Mouse (Mus musculus) intestine, embryonic 15.5 days (tissue): ENCODE data around the gene Il1rap. TPM values are rescaled to one million over a fixed set of nuclear protein-coding genes. Genes with fewer than 3 reads are reported as not detected.

Source experiments
- ATAC-seq: fragments of 200-750 bp; cut with Nextera tagmentation; 2 replicates; pipeline ENCODE4 v1.8.0; 2017; ENCODE audit warnings: moderate TSS enrichment, moderate library complexity
- H3K27ac ChIP-seq: fragments of 300-500 bp; sonication (generic); 2 replicates; pipeline ENCODE4 v1.5.1; 2015; ENCODE audit warnings: mild to moderate bottlenecking, inconsistent platforms
- H3K27me3 ChIP-seq: fragments of 300-500 bp; sonication (generic); replicated peaks from 2 replicates; pipeline ENCODE4 v1.6.1; 2015; ENCODE audit warnings: inconsistent platforms
- H3K36me3 ChIP-seq: fragments of 300-500 bp; sonication (generic); 2 replicates; pipeline ENCODE4 v1.6.1; 2015; ENCODE audit warnings: inconsistent platforms
- H3K4me1 ChIP-seq: fragments of 300-500 bp; sonication (generic); replicated peaks from 2 replicates; pipeline ENCODE4 v1.6.1; 2015; ENCODE audit warnings: inconsistent platforms
- H3K4me2 ChIP-seq: fragments of 300-500 bp; sonication (generic); replicated peaks from 2 replicates; pipeline ENCODE4 v1.6.1; 2015; ENCODE audit warnings: mild to moderate bottlenecking, inconsistent platforms
- H3K4me3 ChIP-seq: fragments of 300-500 bp; sonication (generic); replicated peaks from 2 replicates; pipeline ENCODE4 v1.5.1; 2015; ENCODE audit warnings: inconsistent platforms
- H3K9ac ChIP-seq: fragments of 300-500 bp; sonication (generic); 2 replicates; pipeline ENCODE4 v1.6.1; 2015; ENCODE audit warnings: inconsistent platforms
- H3K9me3 ChIP-seq: fragments of 300-500 bp; sonication (generic); 2 replicates; pipeline ENCODE4 v1.6.1; 2016; ENCODE audit warnings: inconsistent platforms
- WGBS: fragments of 180-500 bp; shearing (Covaris S2); methylation state at CpG from one replicate; pipeline ENCODE4 v1.1.7; 2015; 5-methylcytosine and 5-hydroxymethylcytosine counted together
- polyA plus RNA-seq: library from polyadenylated mRNA; unstranded; fragments of >200 nt; fragmentation: Nextera tagmentation; extraction: Ambion mirVana; gene quantifications from 2 replicates; pipeline ENCODE4 v1.2.1, GENCODE M21; 2015

The Il1rap gene
- polyA plus RNA-seq, 1 experiment from 2014 or later, result 5.0 TPM

DNA sequence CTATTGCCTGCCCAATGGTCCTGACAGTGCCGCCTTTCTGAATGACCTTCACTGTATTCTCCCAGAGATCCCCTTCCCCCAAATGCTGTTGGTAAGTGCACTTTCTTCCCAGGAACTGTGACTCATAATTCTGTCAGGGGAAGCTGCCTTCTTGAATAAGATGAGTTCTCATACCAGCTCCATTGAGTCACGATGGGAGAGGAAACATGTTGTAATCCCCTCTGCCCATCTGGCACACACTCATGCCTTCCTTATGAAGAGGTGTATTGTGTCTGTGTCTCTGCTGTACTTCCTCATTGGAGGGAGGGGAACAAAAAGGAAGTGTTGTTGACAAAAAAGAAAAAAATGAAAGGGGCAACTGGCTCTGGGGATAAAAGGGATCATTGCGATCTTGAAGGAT, 44.6 kb downstream of the Il1rap start:
- WGBS, result 77% methylated on average over 3 of the region's 3 CpGs
- H3K9me3 ChIP-seq, result no peaks in the 10 kb centered on the region

DNA sequence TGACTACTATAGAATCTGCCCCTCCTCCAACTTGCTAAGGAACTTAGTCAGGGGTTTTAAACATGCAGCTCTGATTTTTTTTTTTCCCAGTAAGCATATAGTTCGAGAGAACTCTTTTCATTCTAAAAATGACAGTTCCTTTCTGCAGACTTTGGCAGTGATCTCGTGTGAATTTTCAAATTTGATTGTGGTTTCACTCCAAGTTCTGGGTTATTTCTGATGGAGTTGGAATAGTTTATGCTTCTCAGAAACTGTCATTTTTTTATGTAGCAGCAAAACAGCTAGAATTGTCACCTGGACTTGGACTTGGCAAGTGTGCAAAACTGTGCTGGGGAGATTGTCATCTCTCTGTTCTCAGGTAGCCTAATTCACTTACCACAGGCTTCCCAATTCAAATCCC, 53.3 kb downstream of the Il1rap start:
- Histone ChIP-seq H3K4me2 (no peak overlapping the region), H3K4me3 (no peak overlapping the region), H3K36me3 (no peaks in the 10 kb centered on the region), H3K27me3 (no peaks in the 10 kb centered on the region), H3K4me1 (no peaks in the 10 kb centered on the region), H3K27ac (no peak overlapping the region), H3K9ac (no peak overlapping the region), H3K9me3 (no peaks in the 10 kb centered on the region)
- 68% methylated on average over 2 of the region's 2 CpGs for WGBS
- no peak for ATAC-seq

More for the DNA sequence above, 44.6 kb downstream of the Il1rap start:
- Histone ChIP-seq H3K4me2 (no peak overlapping the region), H3K27ac (no peak overlapping the region), H3K9ac (no peak overlapping the region), H3K36me3 (no peaks in the 10 kb centered on the region), H3K27me3 (no peaks in the 10 kb centered on the region), H3K4me3 (no peak overlapping the region), H3K4me1 (no peaks in the 10 kb centered on the region)
- no peak for ATAC-seq

DNA sequence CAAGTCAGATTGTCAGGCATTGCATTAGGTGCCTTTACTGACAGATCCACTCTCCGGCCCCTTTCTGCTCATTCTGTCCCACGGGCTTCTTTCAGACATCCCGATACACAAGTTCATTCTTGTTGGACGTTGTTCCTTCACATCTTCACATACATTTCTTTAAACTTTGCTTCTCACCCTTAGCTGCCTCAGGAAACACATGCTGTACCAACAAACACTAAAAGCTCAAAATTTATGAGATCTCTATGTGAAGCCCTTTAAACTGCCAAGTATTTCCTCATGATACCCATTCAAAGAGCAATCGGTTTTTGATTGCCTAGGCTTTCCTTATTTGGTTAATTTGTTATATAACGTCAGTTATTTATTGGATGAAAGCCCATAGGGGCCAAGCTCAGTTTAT, 61.6 kb downstream of the Il1rap start:
- no peak overlapping the region for H3K27ac ChIP-seq
- WGBS, result 72% methylated on average over 6 of the region's 6 CpGs
- H3K9me3 ChIP-seq, result no peaks in the 10 kb centered on the region

DNA sequence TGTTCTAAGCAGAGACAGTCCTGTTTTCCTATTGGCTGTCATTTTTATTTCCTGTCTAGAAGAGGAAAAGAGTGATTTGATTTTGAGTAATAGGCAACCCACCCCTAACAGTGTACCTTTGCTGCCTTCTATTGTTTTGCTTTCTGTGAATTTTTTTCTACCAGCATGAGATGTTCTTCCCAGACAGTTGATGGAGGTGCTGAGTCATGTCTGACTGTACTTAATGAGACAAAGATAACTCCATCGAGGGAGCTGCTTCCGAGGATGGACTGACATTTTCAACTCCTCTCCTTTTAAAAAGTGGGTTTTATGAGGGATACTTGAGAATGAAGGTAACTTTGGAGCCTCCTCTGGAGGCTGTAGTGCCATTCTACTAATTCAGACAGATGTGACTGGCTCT, 64.6 kb downstream of the Il1rap start:
- no peaks in the 10 kb centered on the region for H3K27me3 ChIP-seq
- WGBS, result 66% methylated on average over 2 of the region's 2 CpGs
- H3K4me1 ChIP-seq, result no peaks in the 10 kb centered on the region
- no peak overlapping the region for H3K4me3 ChIP-seq
- H3K36me3 ChIP-seq, result no peaks in the 10 kb centered on the region
- no peak overlapping the region for H3K9ac ChIP-seq
- no peaks in the 10 kb centered on the region for H3K9me3 ChIP-seq
- ATAC-seq, result no peak
- H3K4me2 ChIP-seq, result no peak overlapping the region
- no peak overlapping the region for H3K27ac ChIP-seq

More for the DNA sequence above, 61.6 kb downstream of the Il1rap start:
- Histone ChIP-seq H3K4me1 (no peaks in the 10 kb centered on the region), H3K4me3 (no peak overlapping the region), H3K9ac (no peak overlapping the region), H3K36me3 (no peaks in the 10 kb centered on the region), H3K27me3 (no peaks in the 10 kb centered on the region), H3K4me2 (no peak overlapping the region)
- no peak for ATAC-seq

DNA sequence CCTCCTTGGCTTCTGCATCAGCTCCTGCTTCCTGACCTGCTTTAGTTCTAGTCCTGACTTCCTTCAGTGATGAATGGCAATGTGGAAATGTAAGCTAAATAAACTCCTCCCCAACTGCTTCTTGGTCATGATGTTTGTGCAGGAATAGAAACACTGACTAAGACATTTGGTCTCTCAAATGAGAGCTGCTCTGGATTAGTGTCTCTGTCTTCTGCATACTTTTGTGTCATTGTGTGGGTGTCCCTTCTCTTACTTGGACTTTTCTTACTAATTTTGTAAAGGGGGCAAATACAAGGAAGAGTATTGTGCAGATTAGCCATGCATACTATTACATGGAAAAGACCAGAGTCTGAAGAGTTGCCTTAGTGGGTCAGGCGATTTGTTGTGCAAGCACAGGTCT, 65.5 kb downstream of the Il1rap start:
- Histone ChIP-seq H3K4me2 (no peak overlapping the region), H3K36me3 (no peaks in the 10 kb centered on the region), H3K9ac (no peak overlapping the region), H3K4me1 (no peaks in the 10 kb centered on the region), H3K27me3 (no peaks in the 10 kb centered on the region), H3K4me3 (no peak overlapping the region), H3K9me3 (no peaks in the 10 kb centered on the region), H3K27ac (no peak overlapping the region)
- ATAC-seq, result no peak
- 95% methylated on average over 1 of the region's 1 CpGs for WGBS

DNA sequence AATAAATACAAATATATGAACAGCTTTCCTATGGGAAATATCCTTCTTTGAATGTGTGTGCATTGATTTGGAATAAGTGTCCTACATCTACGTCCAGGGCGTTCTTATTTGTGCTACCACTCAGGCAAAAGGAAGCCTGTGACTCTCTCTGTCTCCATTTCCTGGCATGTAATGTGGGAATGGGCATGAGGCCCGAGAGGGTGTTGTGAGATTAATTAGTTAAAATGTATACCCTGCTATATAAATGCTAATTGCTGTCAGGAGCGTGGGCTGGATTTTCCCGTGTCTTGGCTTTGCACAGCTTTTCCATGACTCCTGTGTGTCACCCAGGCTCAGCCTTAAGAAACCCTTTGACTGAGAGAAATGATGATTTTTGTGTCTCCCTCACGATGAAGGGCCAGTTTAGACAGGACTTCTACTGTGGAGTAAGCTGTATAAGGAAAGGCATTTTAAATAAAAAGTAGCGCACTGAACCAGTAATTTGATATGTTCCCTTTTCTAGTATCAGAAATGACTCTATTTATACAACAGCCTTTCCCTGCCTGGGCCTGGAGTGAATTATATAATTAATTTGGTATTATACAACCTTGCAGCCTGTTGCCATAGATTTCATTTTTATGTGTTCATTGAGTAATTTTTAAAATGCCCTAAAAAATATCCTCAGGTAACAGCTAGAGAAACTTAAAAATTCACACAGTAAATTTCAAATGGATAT, 81.4 kb downstream of the Il1rap start:
- H3K27me3 ChIP-seq, result no peaks in the 10 kb centered on the region
- no peak overlapping the region for H3K4me2 ChIP-seq
- no peak for ATAC-seq
- WGBS, result 80% methylated on average over 7 of the region's 7 CpGs
- H3K9ac ChIP-seq, result no peak overlapping the region
- no peak overlapping the region for H3K27ac ChIP-seq
- H3K4me3 ChIP-seq, result no peak overlapping the region
- no peaks in the 10 kb centered on the region for H3K36me3 ChIP-seq
- no peaks in the 10 kb centered on the region for H3K9me3 ChIP-seq
- no peaks in the 10 kb centered on the region for H3K4me1 ChIP-seq

DNA sequence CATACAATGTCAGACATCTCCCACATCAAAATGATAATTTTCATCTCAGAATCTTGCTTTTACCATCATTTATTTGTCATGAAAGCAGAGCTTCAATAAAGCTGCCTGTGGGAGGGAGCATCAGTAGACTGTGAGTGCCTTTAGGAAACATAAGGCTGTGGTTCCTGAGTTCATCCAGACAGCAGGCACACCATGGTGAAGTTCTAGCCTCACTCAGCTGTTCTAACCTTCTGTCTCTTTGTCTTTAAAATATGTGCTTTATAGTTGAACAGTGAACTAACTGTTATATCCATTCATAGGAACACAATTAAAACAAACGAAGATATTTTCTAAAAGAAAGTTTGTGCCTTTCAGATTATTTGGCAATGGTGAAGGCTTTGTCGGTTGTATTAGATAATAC, 84.9 kb downstream of the Il1rap start:
- Histone ChIP-seq H3K36me3 (no peaks in the 10 kb centered on the region), H3K27me3 (no peaks in the 10 kb centered on the region), H3K9me3 (no peaks in the 10 kb centered on the region), H3K4me2 (no peak overlapping the region), H3K4me3 (no peak overlapping the region), H3K9ac (no peak overlapping the region), H3K4me1 (no peaks in the 10 kb centered on the region), H3K27ac (no peak overlapping the region)
- ATAC-seq, result no peak
- WGBS, result 78% methylated on average over 2 of the region's 2 CpGs

DNA sequence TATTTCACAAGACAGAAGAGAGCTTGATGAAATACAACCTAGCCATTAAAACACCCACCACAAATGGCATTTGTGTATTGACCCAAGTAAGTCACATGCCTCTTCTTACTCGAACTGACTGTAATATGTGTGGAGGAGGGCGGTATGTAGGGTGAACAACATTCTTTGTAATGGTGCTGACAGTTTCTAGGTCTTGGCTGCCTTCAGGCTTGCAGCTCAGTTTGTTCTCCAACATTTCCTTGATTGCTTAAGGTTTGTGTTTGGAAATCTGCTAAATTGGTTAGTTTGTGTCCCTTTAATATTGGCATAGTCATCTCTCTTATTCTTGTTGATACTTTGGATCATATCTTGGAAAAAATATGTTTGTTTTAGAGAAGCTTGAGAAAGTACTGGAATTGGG, 87.6 kb downstream of the Il1rap start:
- Histone ChIP-seq H3K9ac (no peak overlapping the region), H3K27me3 (no peaks in the 10 kb centered on the region), H3K36me3 (no peaks in the 10 kb centered on the region), H3K4me3 (no peak overlapping the region), H3K4me2 (no peak overlapping the region), H3K4me1 (no peaks in the 10 kb centered on the region), H3K27ac (no peak overlapping the region), H3K9me3 (no peaks in the 10 kb centered on the region)
- ATAC-seq, result no peak
- 64% methylated on average over 2 of the region's 2 CpGs for WGBS

DNA sequence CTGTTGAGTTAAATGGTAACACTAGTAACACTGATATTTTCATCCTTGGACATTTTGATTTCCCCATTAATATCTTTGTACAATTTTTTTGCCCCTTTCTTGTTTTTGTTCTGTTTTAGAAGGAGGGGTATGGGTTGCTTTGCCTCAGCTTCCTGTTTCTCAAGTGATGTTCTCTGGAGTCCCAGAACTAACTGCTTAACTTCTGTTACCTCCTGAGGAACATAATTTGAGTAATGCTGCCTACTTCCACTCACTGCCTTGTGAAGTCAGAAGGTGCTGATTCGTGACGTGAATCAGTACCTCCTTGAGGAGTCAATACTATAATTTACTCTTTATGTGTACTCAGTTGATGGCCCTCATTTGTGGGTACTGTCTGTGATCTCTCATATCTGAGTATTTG, 98.9 kb downstream of the Il1rap start:
- H3K4me1 ChIP-seq, result no peaks in the 10 kb centered on the region
- H3K27me3 ChIP-seq, result no peaks in the 10 kb centered on the region
- 88% methylated on average over 2 of the region's 2 CpGs for WGBS
- no peak for ATAC-seq
- H3K9ac ChIP-seq, result no peak overlapping the region
- H3K4me2 ChIP-seq, result no peak overlapping the region
- H3K27ac ChIP-seq, result no peak overlapping the region
- no peak overlapping the region for H3K4me3 ChIP-seq
- H3K36me3 ChIP-seq, result no peaks in the 10 kb centered on the region
- H3K9me3 ChIP-seq, result no peaks in the 10 kb centered on the region

DNA sequence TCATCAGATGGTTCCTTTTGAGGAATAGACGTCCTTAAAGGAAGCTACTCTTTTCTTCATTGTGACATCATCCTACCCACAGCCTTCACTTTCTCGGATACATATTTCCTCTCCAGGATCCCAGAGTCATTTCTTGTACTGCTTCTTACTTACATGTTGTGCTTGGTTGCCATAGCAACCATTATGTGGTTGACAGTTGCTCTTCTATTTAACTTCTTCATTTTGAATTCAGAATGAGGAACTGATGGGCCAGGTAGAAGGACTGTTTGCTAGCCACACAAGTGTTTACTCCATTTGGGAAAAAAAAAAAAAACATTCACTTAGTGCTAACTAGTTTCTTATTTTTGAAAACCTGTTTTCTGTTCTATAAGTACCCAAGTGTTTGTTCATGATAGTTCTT, 108.3 kb downstream of the Il1rap start:
- Histone ChIP-seq H3K4me3 (no peak overlapping the region), H3K36me3 (no peaks in the 10 kb centered on the region), H3K9ac (no peak overlapping the region), H3K27ac (no peak overlapping the region), H3K4me1 (no peaks in the 10 kb centered on the region), H3K27me3 (no peaks in the 10 kb centered on the region), H3K9me3 (no peaks in the 10 kb centered on the region), H3K4me2 (no peak overlapping the region)
- 68% methylated on average over 2 of the region's 2 CpGs for WGBS
- ATAC-seq, result no peak

DNA sequence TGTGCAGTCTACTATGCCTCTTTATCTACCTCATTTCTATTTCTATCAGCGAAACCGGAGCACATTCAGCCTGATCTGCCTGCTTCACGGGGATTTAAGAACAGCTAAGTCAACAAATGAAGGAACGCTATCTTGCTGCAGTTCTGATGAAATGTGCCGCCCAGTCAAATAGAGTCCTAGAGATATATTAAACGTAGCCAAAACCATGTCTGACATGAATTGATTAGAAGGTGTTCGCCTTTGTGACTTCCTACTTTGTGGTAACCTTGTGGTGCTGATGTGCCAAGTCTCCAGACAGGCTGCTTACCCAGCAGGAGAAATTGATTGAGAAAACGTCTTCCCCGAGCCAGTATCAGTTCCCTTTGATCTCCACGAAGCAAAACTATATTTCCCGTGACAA, 109.8 kb downstream of the Il1rap start:
- Histone ChIP-seq H3K27ac (no peak overlapping the region), H3K9me3 (no peaks in the 10 kb centered on the region), H3K4me1 (no peaks in the 10 kb centered on the region), H3K4me2 (no peak overlapping the region), H3K4me3 (no peak overlapping the region), H3K9ac (no peak overlapping the region), H3K36me3 (no peaks in the 10 kb centered on the region), H3K27me3 (no peaks in the 10 kb centered on the region)
- no peak for ATAC-seq
- WGBS, result 52% methylated on average over 11 of the region's 11 CpGs

DNA sequence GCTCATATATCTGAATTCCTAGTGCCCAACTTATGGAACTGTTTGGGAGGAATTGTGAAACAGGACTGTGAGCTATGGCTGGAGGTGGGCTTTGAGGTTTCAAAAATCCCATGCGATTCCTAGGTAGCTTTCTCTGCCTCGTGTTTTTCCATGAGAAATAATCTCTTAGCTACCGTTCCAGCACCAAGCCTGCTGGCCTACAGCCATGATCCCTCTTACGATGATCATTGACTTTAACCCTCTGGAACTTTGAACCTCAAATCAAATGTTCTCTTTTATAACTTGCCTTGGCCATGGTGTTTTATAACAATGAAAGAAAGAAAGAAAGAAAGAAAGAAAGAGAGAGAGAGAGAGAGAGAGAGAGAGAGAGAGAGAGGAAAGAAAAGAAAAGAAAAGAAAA, 116.6 kb downstream of the Il1rap start:
- no peak overlapping the region for H3K4me2 ChIP-seq
- H3K9ac ChIP-seq, result no peak overlapping the region
- H3K27me3 ChIP-seq, result no peaks in the 10 kb centered on the region
- H3K27ac ChIP-seq, result no peak overlapping the region
- no peaks in the 10 kb centered on the region for H3K9me3 ChIP-seq
- WGBS, result 94% methylated on average over 4 of the region's 4 CpGs
- no peak overlapping the region for H3K4me3 ChIP-seq
- ATAC-seq, result no peak
- H3K36me3 ChIP-seq, result no peaks in the 10 kb centered on the region
- no peaks in the 10 kb centered on the region for H3K4me1 ChIP-seq

DNA sequence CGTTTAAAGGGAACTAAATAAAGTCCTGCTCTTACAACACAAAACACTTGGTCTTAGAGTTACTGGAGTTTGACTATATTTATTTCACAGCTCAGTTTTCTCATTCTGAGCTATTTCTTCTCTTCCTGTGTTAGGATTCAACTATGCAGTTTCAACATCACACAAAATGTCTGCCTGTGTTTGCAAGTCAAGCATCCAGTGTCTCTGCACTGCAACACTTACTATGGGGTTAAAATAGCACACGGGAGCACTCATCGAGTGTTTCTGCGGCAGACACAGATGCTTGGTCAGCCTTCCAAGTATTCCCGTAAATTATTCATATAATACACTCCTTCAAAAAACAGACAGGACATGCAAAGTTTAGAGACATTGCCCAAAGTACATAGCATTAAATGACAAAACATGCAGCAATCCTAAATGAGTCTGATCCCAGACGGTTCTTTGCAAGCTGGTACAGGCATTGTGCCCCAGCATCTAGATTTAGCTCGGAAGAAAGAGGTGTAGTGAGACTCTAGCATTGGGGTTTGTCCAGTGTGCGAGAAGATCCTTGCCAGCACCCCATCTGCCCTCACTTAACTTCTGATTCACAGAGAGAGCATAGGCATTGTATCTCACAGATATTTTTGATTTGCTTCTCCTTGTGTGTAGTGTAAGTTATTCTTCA, 119.1 kb downstream of the Il1rap start:
- Histone ChIP-seq H3K9ac (no peak overlapping the region), H3K4me1 (no peaks in the 10 kb centered on the region), H3K36me3 (no peaks in the 10 kb centered on the region), H3K4me3 (no peak overlapping the region), H3K4me2 (no peak overlapping the region), H3K9me3 (no peaks in the 10 kb centered on the region), H3K27ac (no peak overlapping the region), H3K27me3 (no peaks in the 10 kb centered on the region)
- no peak for ATAC-seq
- WGBS, result 70% methylated on average over 8 of the region's 8 CpGs
